Mouse (Mus musculus) midbrain, postnatal 0 days (tissue): ENCODE results near the gene Icos. TPM values are rescaled to one million over a fixed set of nuclear protein-coding genes. Genes with fewer than 3 reads are reported as not detected.
A peak's percentile ranks its signal among the peaks of the same experiment; 100 is the strongest.

Source experiments
- ATAC-seq: fragments of 200-750 bp; cut with Nextera tagmentation; 2 replicates; pipeline ENCODE4 v1.8.0; 2017; ENCODE audit warnings: moderate number of reproducible peaks, mild to moderate bottlenecking, moderate TSS enrichment, moderate library complexity; ENCODE audit not compliant: low FRiP score
- DNase-seq: peaks from one replicate; pipeline ENCODE4 v3.0.0-alpha.2; 2015; ENCODE audit warnings: low spot score
- H3K27ac ChIP-seq: fragments of 300-500 bp; sonication (generic); 2 replicates; pipeline ENCODE4 v1.5.1; 2014; ENCODE audit warnings: low read depth, mild to moderate bottlenecking, low read length, mixed read lengths
- H3K27me3 ChIP-seq: fragments of 300-500 bp; sonication (generic); 2 replicates; pipeline ENCODE4 v1.6.1; 2014; ENCODE audit warnings: low read length, control low read depth, mixed read lengths; ENCODE audit not compliant: insufficient read depth
- H3K36me3 ChIP-seq: fragments of 300-500 bp; sonication (generic); 2 replicates; pipeline ENCODE4 v1.6.1; 2014; ENCODE audit warnings: low read length, control low read depth, mixed read lengths; ENCODE audit not compliant: insufficient read depth
- H3K4me1 ChIP-seq: fragments of 300-500 bp; sonication (generic); 2 replicates; pipeline ENCODE4 v1.6.1; 2014; ENCODE audit warnings: mild to moderate bottlenecking, control low read depth, antibody characterized with exemption, low read length, mixed read lengths; ENCODE audit not compliant: insufficient read depth
- H3K4me2 ChIP-seq: fragments of 300-500 bp; sonication (generic); 2 replicates; pipeline ENCODE4 v1.6.1; 2014; ENCODE audit warnings: low read depth, mild to moderate bottlenecking, low read length, mixed read lengths; ENCODE audit not compliant: poor library complexity, severe bottlenecking
- H3K4me3 ChIP-seq: fragments of 300-500 bp; sonication (generic); 2 replicates; pipeline ENCODE4 v1.5.1; 2014; ENCODE audit warnings: low read depth, mild to moderate bottlenecking, low read length, moderate library complexity
- H3K9ac ChIP-seq: fragments of 300-500 bp; sonication (generic); replicated peaks from 2 replicates; pipeline ENCODE4 v1.6.1; 2014; ENCODE audit warnings: mild to moderate bottlenecking, low read length, moderate library complexity, mixed read lengths; ENCODE audit not compliant: poor library complexity, severe bottlenecking
- H3K9me3 ChIP-seq: fragments of 300-500 bp; sonication (generic); 2 replicates; pipeline ENCODE4 v1.6.1; 2016; ENCODE audit warnings: low read length, control low read depth
- CTCF ChIP-seq: IDR thresholded peaks from 2 replicates; pipeline ENCODE4 v1.5.1; 2016; ENCODE audit warnings: antibody characterized with exemption, mild to moderate bottlenecking
- WGBS: fragments of 180-500 bp; shearing (Covaris S2); extraction: QIAGEN DNeasy Blood & Tissue Kit; methylation state at CpG from one replicate; pipeline ENCODE4 v1.1.7; 2014; 5-methylcytosine and 5-hydroxymethylcytosine counted together
- polyA plus RNA-seq: library from polyadenylated mRNA; unstranded; fragments of >200 nt; fragmentation: Nextera tagmentation; extraction: Ambion mirVana; gene quantifications from 2 replicates; pipeline ENCODE4 v1.2.1, GENCODE M21; 2015
- total RNA-seq: library from RNA; depleted of rRNA; stranded (reverse); fragments of >200 nt; gene quantifications from 2 replicates; pipeline ENCODE4 v1.2.3, GENCODE M21; 2014

The Icos gene
- total and polyA plus RNA-seq, 2 experiments from 2014 or later = 0.14 TPM; not detected in 1

DNA sequence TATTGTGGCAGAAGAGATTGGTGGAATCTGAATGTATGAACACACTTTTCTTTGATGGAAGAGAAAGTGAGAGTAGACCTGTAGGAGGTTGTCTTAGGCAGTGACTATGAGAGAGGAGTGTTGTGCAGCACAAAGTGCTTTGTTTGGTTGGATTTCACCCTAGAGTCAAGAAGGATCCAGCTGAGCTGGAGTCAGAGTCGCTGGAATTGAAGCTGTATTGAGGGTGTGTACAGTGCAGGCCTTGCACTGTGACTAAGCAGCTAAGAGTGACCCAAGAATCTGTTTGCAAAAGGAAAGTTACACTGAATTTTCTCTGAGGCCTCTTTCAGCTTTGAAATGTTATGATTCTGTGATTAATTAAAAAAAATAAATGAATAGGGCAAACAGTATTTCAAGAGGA is 52.2 kb downstream of the Icos start:
- no peak for TF ChIP-seq CTCF

DNA sequence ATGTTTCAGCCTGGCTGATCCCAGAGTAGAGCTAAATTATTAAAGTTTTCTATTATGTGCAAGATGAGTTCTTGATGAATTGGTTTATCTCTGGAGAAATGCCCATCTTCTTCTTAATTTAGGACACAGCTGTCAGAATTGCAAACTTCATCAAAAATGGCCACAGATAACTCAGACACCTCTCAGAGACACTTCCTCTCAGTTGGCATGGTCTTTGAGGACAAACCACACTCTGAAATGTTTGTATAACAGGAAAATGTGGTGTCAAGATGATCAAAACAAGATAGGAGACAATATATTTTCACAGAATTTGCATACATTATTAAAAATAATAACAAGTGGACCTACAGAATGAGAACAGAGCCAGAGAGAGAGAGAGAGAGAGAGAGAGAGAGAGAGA is 52.8 kb downstream of the Icos start:
- Histone ChIP-seq H3K27me3 (no peaks in the 10 kb centered on the region), H3K4me2 (no peak overlapping the region), H3K36me3 (no peaks in the 10 kb centered on the region), H3K9ac (no peak overlapping the region), H3K4me3 (no peak overlapping the region), H3K4me1 (no peaks in the 10 kb centered on the region), H3K27ac (no peak overlapping the region), H3K9me3 (no peaks in the 10 kb centered on the region)
- DNase-seq = no peak
- ATAC-seq = no peak
- TF ChIP-seq CTCF = no peak

More for the DNA sequence above, 52.2 kb downstream of the Icos start:
- no peaks in the 10 kb centered on the region for H3K9me3 ChIP-seq
- DNase-seq = no peak
- H3K4me1 ChIP-seq = no peaks in the 10 kb centered on the region
- no peak overlapping the region for H3K4me3 ChIP-seq
- 58% methylated on average over 1 of the region's 1 CpGs for WGBS
- H3K9ac ChIP-seq = no peak overlapping the region
- no peaks in the 10 kb centered on the region for H3K27me3 ChIP-seq
- ATAC-seq = no peak
- no peak overlapping the region for H3K4me2 ChIP-seq
- no peak overlapping the region for H3K27ac ChIP-seq
- no peaks in the 10 kb centered on the region for H3K36me3 ChIP-seq

DNA sequence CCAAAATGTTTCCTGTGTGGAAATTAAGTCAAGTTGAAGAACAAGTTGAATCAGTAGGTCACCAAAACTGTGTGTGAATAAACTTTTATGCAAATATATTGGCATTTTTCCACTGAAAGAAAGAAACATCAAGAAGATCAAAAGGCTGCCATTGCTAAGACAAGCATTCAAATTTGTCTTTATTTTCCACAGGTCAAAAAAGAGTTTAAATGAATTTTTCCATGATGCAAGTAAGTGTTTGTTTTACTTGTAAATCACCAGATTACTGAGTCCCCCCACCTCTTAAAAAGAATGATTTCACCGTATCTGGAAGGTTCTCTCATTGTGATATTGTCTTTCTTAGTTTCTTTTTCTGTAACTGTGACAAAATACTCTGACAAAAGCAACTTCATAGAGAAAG is 57.5 kb downstream of the Icos start:
- Histone ChIP-seq H3K4me3 (no peak overlapping the region), H3K9me3 (no peaks in the 10 kb centered on the region), H3K4me2 (no peak overlapping the region), H3K27me3 (no peaks in the 10 kb centered on the region), H3K4me1 (no peaks in the 10 kb centered on the region), H3K9ac (no peak overlapping the region), H3K27ac (no peak overlapping the region), H3K36me3 (no peaks in the 10 kb centered on the region)
- WGBS = 58% methylated on average over 1 of the region's 1 CpGs
- TF ChIP-seq CTCF = no peak
- ATAC-seq (no peak), DNase-seq (no peak)

DNA sequence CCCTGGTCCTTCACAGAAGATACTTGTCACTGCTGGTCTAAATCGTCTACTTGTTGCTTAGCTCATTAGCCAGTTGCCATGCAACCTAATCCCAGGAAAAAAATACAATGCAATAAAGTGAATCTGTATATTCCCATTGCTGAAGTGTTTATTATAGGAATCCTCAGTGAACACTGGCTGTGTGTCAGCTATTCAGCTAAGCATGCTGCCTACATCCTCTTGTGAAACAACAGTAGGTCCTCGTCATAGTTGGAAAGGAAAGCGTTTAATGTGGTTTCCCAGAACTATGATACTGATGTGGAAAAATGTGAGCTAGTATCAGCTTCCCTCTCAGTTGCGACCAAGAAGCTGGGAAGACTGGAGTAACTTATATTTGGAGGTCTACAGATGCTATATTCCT is 60.5 kb downstream of the Icos start:
- H3K27me3 ChIP-seq = no peaks in the 10 kb centered on the region
- H3K9ac ChIP-seq = no peak overlapping the region
- no peaks in the 10 kb centered on the region for H3K36me3 ChIP-seq
- no peak for TF ChIP-seq CTCF
- no peak overlapping the region for H3K4me2 ChIP-seq
- ATAC-seq (no peak), DNase-seq (peak; percentile 28)
- no peak overlapping the region for H3K27ac ChIP-seq
- no peak overlapping the region for H3K4me3 ChIP-seq
- H3K9me3 ChIP-seq = no peaks in the 10 kb centered on the region
- 59% methylated on average over 4 of the region's 4 CpGs for WGBS
- no peaks in the 10 kb centered on the region for H3K4me1 ChIP-seq

DNA sequence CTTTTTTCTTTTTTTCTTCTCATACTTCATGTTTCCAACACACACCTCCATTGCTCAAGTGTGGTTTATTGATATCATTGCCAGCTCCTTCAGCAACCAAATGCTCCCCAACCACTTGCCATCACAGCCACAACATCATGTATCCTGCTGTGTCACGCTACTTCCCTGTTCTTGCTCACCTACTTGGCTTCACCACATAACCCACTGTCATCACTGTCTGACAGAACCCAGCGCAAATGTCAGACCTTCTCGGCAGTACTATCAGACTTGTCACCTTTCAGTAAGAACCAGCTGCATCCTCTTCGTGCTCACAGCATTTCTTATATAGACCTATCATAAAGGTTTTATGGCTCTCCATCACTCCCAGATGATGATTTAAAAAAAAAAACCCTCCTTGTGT is 61.6 kb downstream of the Icos start:
- H3K4me1 ChIP-seq = no peaks in the 10 kb centered on the region
- no peak for TF ChIP-seq CTCF
- 93% methylated on average over 4 of the region's 4 CpGs for WGBS

DNA sequence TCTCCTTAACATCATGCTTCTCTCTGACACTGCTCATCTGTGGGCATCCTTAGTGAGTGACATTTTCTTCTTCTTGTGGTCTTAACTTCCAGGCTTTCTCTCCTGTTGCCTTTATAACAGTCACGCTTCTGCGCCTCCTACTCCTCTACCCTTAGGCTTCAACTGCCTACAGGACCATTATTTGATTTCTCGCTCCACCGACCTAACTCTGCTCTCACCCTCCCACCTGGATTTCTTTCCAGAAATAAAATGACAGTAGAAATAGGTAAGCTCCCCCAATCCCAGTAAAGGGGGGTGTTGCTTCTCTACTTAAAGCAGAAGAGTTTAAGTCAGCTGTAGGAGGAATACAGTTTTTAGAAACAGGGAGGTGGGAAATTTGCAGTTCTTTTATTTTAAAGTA is 62.7 kb downstream of the Icos start:
- Histone ChIP-seq H3K9me3 (no peaks in the 10 kb centered on the region), H3K4me3 (no peak overlapping the region), H3K36me3 (no peaks in the 10 kb centered on the region), H3K4me2 (no peak overlapping the region), H3K27me3 (no peaks in the 10 kb centered on the region), H3K4me1 (no peaks in the 10 kb centered on the region), H3K27ac (no peak overlapping the region), H3K9ac (no peak overlapping the region)
- DNase-seq (no peak), ATAC-seq (no peak)
- 80% methylated on average over 4 of the region's 4 CpGs for WGBS
- no peak for TF ChIP-seq CTCF

More for the DNA sequence above, 61.6 kb downstream of the Icos start:
- H3K4me2 ChIP-seq = no peak overlapping the region
- no peak for DNase-seq
- H3K27ac ChIP-seq = no peak overlapping the region
- H3K9ac ChIP-seq = no peak overlapping the region
- no peaks in the 10 kb centered on the region for H3K36me3 ChIP-seq
- H3K27me3 ChIP-seq = no peaks in the 10 kb centered on the region
- no peak overlapping the region for H3K4me3 ChIP-seq
- H3K9me3 ChIP-seq = no peaks in the 10 kb centered on the region
- no peak for ATAC-seq
